Mouse (Mus musculus): ENCODE measurements at regions not wholly inside any gene's neighbourhood (a gene's known extent, or its start where the extent isn't known, plus 50 kb on each side); places are given as distances from the start of the nearest gene placed in this dataset.

GRCm38 (mm10) chr11:52634189-52634588 is 130.2 kb upstream of the Fstl4 start:
- no peak for DNase-seq

- DNase-seq, result no peak
These were observed 128.6 kb upstream of the Fstl4 start for GRCm38 (mm10) chr11:52635716-52636389.

GRCm38 (mm10) chr11:52638939-52639338 is 125.5 kb upstream of the Fstl4 start:
- no peak for DNase-seq

DNA sequence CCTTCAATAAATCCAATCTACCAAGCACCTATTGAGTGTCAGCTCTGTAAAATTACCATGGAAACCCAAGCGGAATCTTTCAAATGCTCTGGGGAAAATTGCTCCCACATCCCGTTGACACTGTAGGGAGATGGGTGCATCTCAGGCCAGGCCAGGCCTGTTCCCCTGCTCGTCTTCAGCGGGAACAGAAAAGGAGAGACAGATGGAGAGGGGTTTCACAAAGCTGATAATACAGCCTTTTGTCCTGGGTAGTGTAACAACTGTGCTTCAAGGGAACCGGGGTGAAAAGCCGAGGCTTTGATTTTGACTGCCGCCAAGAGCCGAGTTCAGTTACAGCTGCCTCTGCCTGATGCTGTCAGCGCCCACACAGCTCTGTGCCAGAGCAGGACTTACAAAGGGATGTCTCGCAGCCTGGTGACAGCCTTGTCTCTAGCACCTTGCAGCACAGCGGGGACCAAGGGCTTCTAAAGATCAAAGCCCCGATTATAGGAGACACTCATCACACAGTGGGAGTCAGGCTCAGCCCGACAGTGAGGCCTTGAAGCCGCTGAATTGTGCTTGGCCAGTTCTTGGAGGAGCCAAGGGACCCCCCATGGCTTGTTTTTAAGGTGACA is 122.6 kb upstream of the Fstl4 start:
- DNase-seq, result no peak

DNA sequence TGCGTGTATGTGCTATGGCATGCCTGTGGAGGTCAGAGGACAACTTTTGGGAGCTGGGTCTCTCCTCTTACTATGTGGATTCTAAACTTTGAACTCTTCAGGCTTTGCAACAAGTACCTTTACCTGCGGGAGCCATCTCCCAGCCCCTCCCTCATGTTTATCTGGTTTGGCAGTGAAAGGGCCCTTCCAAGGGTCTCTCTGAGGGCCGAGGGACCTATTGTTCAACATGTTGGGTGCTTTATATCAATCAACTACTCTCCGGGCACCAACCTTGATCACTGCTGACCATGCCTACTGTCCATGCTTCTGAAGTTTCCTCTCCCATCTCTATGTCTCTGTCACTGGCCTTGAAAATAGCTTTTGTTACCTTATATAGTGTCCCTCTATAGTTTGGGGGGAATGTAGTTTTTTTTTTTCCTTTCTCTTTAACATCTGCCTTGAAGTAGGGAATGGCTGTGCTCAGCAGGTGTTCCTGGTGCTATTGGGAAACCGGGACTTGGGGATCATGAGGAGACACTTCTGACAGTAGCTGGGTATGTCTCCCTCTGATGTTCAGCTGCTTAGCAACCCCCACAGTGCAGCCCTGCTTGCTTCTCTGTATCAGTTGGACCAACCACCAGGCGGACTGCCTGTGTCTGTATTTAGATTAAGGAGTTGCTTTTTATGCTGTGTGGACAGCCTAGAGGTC is 120.2 kb upstream of the Fstl4 start:
- DNase-seq, result no peak

- DNase-seq, result no peak
These were observed 116.1 kb upstream of the Fstl4 start for GRCm38 (mm10) chr11:52648176-52648839.

DNA sequence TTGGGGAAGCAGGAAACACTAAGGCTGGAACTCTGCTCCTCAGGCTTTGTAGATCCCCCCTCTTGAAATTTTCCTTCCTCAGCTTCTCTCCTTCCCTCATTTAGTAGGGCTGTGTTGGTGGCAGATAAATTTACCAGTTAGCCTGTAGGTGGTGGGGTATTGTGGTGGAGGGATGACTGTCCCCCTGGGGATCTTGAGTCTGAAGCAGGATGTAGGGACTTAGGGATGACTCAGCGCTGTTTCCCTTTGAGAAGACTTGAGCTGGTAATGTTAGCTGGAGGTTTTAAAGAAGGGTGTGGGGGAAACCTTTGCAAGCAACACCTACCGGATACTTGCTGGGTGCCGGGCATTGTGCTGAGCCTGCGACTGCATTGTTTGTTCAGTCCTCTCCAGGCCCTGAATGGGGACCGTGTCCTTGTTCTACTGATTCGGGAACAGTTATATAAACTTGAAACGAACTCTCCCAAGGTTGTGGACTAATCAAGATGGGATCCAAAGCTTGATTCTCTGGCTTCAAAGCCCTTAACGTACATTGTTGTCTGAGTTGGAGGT is 115.5 kb upstream of the Fstl4 start:
- no peak for DNase-seq

DNA sequence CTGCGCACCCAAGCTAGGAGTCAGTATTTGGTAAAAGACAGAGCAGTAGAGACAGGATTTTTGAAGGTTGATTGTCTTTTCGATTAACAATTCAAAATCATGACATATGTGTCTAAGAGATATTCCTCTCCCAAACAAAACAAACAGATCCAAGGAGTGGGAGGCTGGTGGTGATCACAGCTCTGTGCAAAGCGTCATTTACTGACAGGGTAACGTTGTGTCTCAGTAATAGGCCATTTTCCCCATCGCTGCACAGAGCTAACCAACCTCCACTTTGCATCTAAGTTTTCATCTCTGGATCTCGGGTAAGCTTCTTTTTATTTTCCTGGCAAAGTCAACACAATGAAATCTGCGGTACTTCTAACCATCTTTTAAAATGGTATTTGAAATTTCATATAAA is 109.8 kb upstream of the Fstl4 start:
- no peak for DNase-seq

GRCm38 (mm10) chr11:52655720-52656474 is 108.5 kb upstream of the Fstl4 start:
- no peak for DNase-seq

GRCm38 (mm10) chr11:52661234-52661633 is 103.2 kb upstream of the Fstl4 start:
- no peak for DNase-seq

DNA sequence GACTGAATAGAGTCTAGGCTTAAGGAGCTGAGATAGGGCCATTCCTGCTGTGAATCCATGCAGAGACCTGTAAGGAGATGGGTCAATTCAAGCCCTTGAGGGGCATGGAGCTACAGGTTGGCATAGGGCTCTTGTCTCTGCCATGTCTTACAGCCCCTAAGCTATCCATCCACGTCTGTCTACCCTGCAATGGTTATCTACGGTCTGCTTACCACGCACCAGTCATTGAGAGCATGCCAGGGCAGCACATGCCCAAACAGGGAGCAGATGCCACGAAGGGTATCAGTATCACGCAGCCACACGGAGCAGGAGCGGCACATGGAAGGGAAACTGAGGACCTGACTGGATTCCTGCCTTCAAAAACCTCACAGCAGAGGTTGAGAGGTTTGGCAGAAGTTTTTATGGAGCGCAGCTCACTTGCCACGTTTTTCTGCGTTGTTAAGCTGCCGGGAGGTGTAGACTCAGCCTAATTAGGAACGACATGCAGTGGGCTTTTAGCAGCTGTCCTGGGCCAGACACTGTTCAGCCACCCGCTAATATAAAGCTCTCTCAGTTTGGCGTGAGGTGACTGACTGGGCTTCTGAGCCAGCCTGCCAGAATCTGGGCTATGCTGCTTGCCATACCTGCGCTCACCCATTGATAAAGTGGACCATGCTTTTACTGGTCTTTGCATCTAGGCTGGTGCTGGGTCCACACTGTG is 102.4 kb upstream of the Fstl4 start:
- DNase-seq, result no peak

- DNase-seq, result no peak
These were observed 99.1 kb upstream of the Fstl4 start for GRCm38 (mm10) chr11:52665343-52665742.

DNA sequence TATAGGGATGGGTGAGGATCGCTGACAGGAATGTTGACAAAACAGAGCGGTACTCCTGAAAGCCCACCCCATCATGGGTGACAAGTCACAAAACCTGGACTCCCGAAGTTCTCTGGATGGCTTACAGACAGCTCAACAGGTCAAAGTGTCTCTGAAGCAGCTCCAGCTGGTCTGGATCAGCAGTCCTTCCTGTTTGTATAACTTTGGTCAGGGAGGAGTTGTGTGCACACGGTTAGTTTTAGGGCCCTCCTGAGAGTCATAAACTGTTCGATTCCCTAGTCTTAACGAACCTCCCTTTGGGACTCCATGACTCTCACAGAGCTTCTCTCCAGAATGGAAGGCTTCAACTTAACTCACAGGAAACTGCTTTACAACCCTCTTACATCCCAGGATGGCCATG is 89.4 kb upstream of the Fstl4 start:
- DNase-seq, result no peak

- no peak for DNase-seq
These were observed 86.2 kb upstream of the Fstl4 start for GRCm38 (mm10) chr11:52678259-52678658.

DNA sequence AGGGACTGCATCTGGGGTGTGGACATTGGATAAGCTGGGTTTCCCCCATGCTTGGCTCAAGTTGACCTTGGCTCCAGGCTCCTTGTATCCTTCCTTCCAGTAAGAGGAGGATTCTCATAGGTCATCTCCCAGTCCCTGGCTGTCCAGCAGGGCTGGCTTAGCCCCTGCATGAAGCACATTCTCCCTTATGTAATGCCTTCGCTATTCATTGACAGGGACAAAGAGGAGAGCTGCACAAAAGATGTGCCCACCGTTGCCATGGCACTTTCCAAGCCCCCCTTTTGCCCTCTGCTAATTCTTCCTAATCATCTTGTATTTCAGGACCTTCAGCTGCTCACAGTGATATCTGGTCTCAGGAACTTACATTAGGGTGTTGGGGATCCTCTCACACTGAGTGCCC is 79.0 kb upstream of the Fstl4 start:
- no peak for DNase-seq

- DNase-seq, result no peak
These were observed 71.7 kb upstream of the Fstl4 start for GRCm38 (mm10) chr11:52692701-52693100.

- DNase-seq, result no peak
These were observed 62.8 kb upstream of the Fstl4 start for GRCm38 (mm10) chr11:52701682-52702081.

DNA sequence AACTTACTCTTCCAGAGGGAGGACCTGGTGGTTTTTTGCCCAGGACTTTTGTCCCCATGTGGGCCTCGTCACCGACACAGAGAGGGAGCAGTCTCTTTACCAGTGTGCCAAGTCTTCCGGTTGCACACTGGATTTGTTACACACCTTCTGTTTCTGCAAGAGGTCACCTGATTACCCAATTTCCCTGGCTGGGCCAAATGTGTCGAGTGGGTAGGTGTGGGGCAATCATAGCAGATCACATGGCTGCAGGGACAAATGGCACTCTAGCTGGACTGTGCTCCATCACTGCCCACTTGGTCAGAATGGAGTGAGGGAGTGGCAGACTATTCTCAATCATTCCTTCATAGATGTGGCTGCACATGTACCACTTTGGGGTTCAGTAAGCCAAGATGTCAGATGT is 61.0 kb upstream of the Fstl4 start:
- DNase-seq, result no peak
